Mouse (Mus musculus) hindbrain, postnatal 0 days (tissue): Measurements from ENCODE around the gene Bpifa5. TPM values are rescaled to one million over a fixed set of nuclear protein-coding genes. Genes with fewer than 3 reads are reported as not detected.

Source experiments
- ATAC-seq: fragments of 200-750 bp; cut with Nextera tagmentation; 2 replicates; pipeline ENCODE4 v1.8.0; 2017; ENCODE audit warnings: mild to moderate bottlenecking, moderate TSS enrichment, moderate library complexity
- DNase-seq: peaks from one replicate; pipeline ENCODE4 v3.0.0-alpha.2; 2015; ENCODE audit warnings: low spot score
- H3K27ac ChIP-seq: fragments of 300-500 bp; sonication (generic); 2 replicates; pipeline ENCODE4 v1.5.1; 2014; ENCODE audit warnings: mild to moderate bottlenecking
- H3K27me3 ChIP-seq: fragments of 300-500 bp; sonication (generic); 2 replicates; pipeline ENCODE4 v1.6.1; 2014; ENCODE audit warnings: low read length, mixed read lengths; ENCODE audit not compliant: insufficient read depth
- H3K36me3 ChIP-seq: fragments of 300-500 bp; sonication (generic); 2 replicates; pipeline ENCODE4 v1.6.1; 2014; ENCODE audit warnings: low read length, mixed read lengths; ENCODE audit not compliant: insufficient read depth
- H3K4me1 ChIP-seq: fragments of 300-500 bp; sonication (generic); 2 replicates; pipeline ENCODE4 v1.6.1; 2014; ENCODE audit warnings: antibody characterized with exemption, low read length, mixed read lengths; ENCODE audit not compliant: insufficient read depth
- H3K4me2 ChIP-seq: fragments of 300-500 bp; sonication (generic); 2 replicates; pipeline ENCODE4 v1.6.1; 2014; ENCODE audit warnings: low read depth, mild to moderate bottlenecking, low read length, moderate library complexity, mixed read lengths
- H3K4me3 ChIP-seq: fragments of 300-500 bp; sonication (generic); 2 replicates; pipeline ENCODE4 v1.5.1; 2014; ENCODE audit warnings: low read length
- H3K9ac ChIP-seq: fragments of 300-500 bp; sonication (generic); replicated peaks from 2 replicates; pipeline ENCODE4 v1.6.1; 2014; ENCODE audit warnings: mild to moderate bottlenecking, low read length, moderate library complexity, mixed read lengths
- H3K9me3 ChIP-seq: fragments of 300-500 bp; sonication (generic); 2 replicates; pipeline ENCODE4 v1.6.1; 2016; ENCODE audit warnings: low read length, mixed read lengths
- CTCF ChIP-seq: IDR thresholded peaks from 2 replicates; pipeline ENCODE4 v1.5.1; 2016; ENCODE audit warnings: antibody characterized with exemption, control low read depth, low read depth
- WGBS: fragments of 180-500 bp; shearing (Covaris S2); extraction: QIAGEN DNeasy Blood & Tissue Kit; methylation state at CpG from one replicate; pipeline ENCODE4 v1.1.7; 2014; 5-methylcytosine and 5-hydroxymethylcytosine counted together
- polyA plus RNA-seq: library from polyadenylated mRNA; unstranded; fragments of >200 nt; fragmentation: Nextera tagmentation; extraction: Ambion mirVana; gene quantifications from 2 replicates; pipeline ENCODE4 v1.2.1, GENCODE M21; 2015
- total RNA-seq: library from RNA; depleted of rRNA; stranded (reverse); fragments of >200 nt; gene quantifications from 2 replicates; pipeline ENCODE4 v1.2.3, GENCODE M21; 2014; rRNA removed

Bpifa5 gene
- total and polyA plus RNA-seq, 2 experiments from 2014 or later = not detected

DNA sequence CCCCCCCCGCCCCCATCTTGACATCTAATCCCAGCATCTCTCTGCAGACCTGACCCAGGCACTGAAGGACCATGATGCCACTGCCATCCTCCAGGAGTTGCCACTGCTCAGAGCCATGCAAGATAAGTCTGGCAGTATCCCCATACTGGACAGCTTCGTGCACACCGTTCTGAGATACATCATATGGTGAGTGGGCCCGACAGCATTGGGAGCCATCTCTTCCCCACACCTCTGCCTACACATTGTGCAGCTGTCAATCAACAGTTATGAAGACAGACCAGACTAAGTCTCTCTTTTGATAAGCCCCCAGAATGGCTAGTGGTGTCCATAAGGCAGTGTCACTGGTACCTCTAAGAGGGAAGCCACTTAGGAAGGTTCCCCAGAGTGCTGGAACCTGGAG lies 42.2 kb downstream of the Bpifa5 start:
- no peak overlapping the region for H3K9ac ChIP-seq
- ATAC-seq (no peak), DNase-seq (no peak)
- no peak for TF ChIP-seq CTCF
- no peak overlapping the region for H3K4me3 ChIP-seq
- whole genome bisulfite sequencing = 87% methylated on average over 4 of the region's 4 CpGs
- H3K36me3 ChIP-seq = no peaks in the 10 kb centered on the region
- H3K27ac ChIP-seq = no peak overlapping the region
- H3K4me1 ChIP-seq = no peaks in the 10 kb centered on the region
- H3K27me3 ChIP-seq = no peaks in the 10 kb centered on the region
- H3K4me2 ChIP-seq = no peak overlapping the region
- H3K9me3 ChIP-seq = no peaks in the 10 kb centered on the region

DNA sequence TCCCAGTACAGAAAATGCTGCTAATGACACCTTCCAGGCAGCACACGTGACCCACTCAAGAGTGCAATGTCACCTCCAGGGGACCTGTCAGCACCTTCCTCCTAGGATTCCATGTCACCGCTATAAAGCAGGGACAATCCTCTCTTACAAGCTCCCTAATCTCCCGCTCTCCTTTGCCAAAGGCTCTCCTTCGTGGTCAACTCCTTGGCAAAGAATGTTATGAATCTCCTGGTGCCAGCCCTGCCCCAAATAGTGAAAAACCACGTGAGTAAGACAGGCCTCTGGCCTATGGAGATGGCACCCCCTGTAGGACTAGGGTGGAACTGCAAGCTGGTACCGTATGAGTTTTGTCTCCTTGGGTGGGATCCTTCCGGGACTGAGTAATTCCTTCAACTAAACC lies 44.5 kb downstream of the Bpifa5 start:
- DNase-seq = peak; percentile 44
- Histone ChIP-seq H3K4me2 (no peak overlapping the region), H3K4me3 (no peak overlapping the region), H3K27me3 (no peaks in the 10 kb centered on the region), H3K9me3 (no peaks in the 10 kb centered on the region), H3K36me3 (no peaks in the 10 kb centered on the region), H3K9ac (no peak overlapping the region), H3K27ac (no peak overlapping the region), H3K4me1 (no peaks in the 10 kb centered on the region)
- TF ChIP-seq CTCF = peak; percentile 75
- no peak for ATAC-seq
- WGBS = 66% methylated on average over 7 of the region's 7 CpGs

DNA sequence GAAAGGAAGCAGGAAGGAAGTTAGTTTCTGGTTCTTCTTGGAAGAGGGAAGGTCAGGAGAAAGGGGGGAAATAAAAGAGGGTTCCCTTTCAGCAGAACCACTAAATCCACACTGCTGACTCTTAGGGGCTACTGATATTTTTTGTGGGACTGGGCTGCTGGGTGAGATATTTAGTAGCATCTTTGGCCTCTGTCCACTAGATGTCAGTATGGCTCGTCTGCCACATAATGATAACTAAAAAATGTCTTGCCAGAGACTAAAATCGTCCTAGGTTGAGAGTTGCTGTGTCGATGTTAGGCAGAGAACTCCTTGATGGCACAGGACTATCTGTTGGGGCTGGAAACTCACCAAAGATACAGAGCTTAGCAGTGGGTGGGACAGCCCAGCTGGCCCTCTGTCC lies 46.7 kb downstream of the Bpifa5 start:
- Histone ChIP-seq H3K36me3 (no peaks in the 10 kb centered on the region), H3K9ac (no peak overlapping the region), H3K27ac (no peak overlapping the region), H3K4me3 (no peak overlapping the region), H3K9me3 (no peaks in the 10 kb centered on the region), H3K4me1 (no peaks in the 10 kb centered on the region), H3K27me3 (no peaks in the 10 kb centered on the region), H3K4me2 (no peak overlapping the region)
- ATAC-seq (peak; percentile 14; the same call in 1 of the 2 replicates), DNase-seq (peak; percentile 78)
- 12% methylated on average over 3 of the region's 3 CpGs for WGBS
- TF ChIP-seq CTCF = peak; percentile 79

DNA sequence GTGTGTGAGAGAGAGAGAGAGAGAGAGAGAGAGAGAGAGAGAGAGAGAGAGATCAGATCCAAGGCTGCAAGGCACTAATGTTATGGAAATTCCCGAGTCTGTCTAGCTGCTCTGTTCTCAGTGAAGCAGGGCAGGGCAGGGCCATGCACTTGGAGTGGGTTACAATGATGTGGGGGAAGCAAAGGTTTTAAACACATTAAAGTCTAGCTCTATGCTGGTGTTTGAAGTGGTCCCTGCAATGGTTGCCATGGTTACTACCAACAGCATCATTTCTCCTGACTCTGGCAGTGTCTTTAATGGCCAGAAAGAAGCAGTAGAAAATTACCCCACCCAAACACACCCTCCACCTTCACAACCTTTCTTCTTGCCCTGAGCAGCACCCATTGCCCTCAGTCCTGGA lies 48.7 kb downstream of the Bpifa5 start:
- no peaks in the 10 kb centered on the region for H3K36me3 ChIP-seq
- DNase-seq = peak; percentile 39
- no peaks in the 10 kb centered on the region for H3K27me3 ChIP-seq
- no peaks in the 10 kb centered on the region for H3K9me3 ChIP-seq
- no peak overlapping the region for H3K9ac ChIP-seq
- TF ChIP-seq CTCF = no peak
- ATAC-seq = peak; percentile 45; the same call in 1 of the 2 replicates
- no peak overlapping the region for H3K4me3 ChIP-seq
- no peak overlapping the region for H3K27ac ChIP-seq
- H3K4me2 ChIP-seq = no peak overlapping the region
- H3K4me1 ChIP-seq = no peaks in the 10 kb centered on the region
- WGBS = 23% methylated on average over 1 of the region's 1 CpGs

DNA sequence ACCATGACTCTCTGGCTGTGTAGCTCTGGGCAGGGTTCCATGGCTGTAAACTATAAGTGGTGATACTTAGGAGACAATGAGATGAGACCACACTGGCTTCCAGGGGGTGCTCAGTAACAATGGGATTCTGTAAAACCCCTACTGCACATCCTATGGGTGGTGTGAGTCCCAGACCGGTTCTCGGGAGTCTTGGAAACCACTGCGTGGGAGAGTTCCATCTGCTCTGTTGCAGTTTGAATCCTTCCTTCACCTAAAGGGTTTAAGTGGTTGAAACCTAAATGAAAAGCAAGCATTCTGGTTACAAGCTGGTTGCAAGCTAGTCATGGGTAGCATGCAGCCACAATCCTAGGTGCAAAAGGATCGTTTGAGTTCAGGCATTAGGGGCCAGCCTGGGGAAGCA lies 49.5 kb downstream of the Bpifa5 start:
- Histone ChIP-seq H3K27me3 (no peaks in the 10 kb centered on the region), H3K9me3 (no peaks in the 10 kb centered on the region), H3K4me3 (no peak overlapping the region), H3K36me3 (no peaks in the 10 kb centered on the region), H3K4me1 (no peaks in the 10 kb centered on the region), H3K9ac (no peak overlapping the region), H3K4me2 (no peak overlapping the region), H3K27ac (no peak overlapping the region)
- DNase-seq (no peak), ATAC-seq (no peak)
- no peak for TF ChIP-seq CTCF
- WGBS = 85% methylated on average over 4 of the region's 4 CpGs

DNA sequence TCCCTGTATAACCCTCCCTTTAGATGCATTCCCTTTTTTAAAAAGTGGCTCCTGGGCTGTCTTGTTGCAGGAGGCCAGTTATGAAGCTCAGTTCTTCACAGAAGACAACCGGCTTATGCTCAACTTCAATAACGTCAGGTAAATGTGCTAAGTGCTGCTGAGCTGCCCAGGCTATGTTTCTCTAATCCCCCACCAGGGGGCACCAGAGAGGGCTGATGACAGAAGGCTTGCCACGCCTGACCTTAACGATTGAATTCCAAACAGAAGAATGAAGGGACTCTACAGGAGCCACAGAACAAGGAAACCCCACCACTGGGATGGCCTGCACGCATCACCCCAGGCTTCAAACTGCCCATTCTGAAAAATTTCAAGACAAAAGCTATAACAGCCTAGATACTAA lies 52.8 kb downstream of the Bpifa5 start:
- Histone ChIP-seq H3K9me3 (no peaks in the 10 kb centered on the region), H3K27ac (no peak overlapping the region), H3K4me2 (no peak overlapping the region), H3K27me3 (no peaks in the 10 kb centered on the region), H3K4me1 (no peaks in the 10 kb centered on the region), H3K4me3 (no peak overlapping the region), H3K36me3 (no peaks in the 10 kb centered on the region), H3K9ac (no peak overlapping the region)
- TF ChIP-seq CTCF = peak; percentile 87
- DNase-seq (peak; percentile 79), ATAC-seq (no peak)
- WGBS = 20% methylated on average over 5 of the region's 5 CpGs

Other genes with a start within 250 kb of the Bpifa5 start
- not detected in 2 replicates for gene Bpifb3, start 244.4 kb upstream of the Bpifa5 start, total RNA-seq
- gene Bpifb3, start 244.4 kb upstream of the Bpifa5 start, polyA plus RNA-seq = not detected in 2 replicates
- not detected in 2 replicates for gene Bpifb4, start 224.4 kb upstream of the Bpifa5 start, total RNA-seq
- 0.16 TPM in 1 of 2 replicates, not detected in the other for gene Bpifb4, start 224.4 kb upstream of the Bpifa5 start, polyA plus RNA-seq
- not detected in 2 replicates for gene Bpifa6, start 187.7 kb upstream of the Bpifa5 start, total RNA-seq
- not detected in 2 replicates for gene Bpifa6, start 187.7 kb upstream of the Bpifa5 start, polyA plus RNA-seq
- 0.86 TPM in 1 of 2 replicates, not detected in the other for gene Bpifa2, start 154.3 kb upstream of the Bpifa5 start, total RNA-seq
- gene Bpifa2, start 154.3 kb upstream of the Bpifa5 start, polyA plus RNA-seq = not detected in 2 replicates
- not detected in 2 replicates for gene Bpifa3, start 32.3 kb upstream of the Bpifa5 start, total RNA-seq
- gene Bpifa3, start 32.3 kb upstream of the Bpifa5 start, polyA plus RNA-seq = not detected in 2 replicates
- 3.4 TPM in 1 of 2 replicates, not detected in the other for gene Bpifa1, start 19.7 kb upstream of the Bpifa5 start, total RNA-seq
- gene Bpifa1, start 19.7 kb upstream of the Bpifa5 start, polyA plus RNA-seq = 0.54 and 0.86 TPM in 2 replicates
- gene Bpifb1, start 28.2 kb downstream of the Bpifa5 start, total RNA-seq = 0.10 TPM in 1 of 2 replicates, not detected in the other
- gene Bpifb1, start 28.2 kb downstream of the Bpifa5 start, polyA plus RNA-seq = 0.26 and 0.35 TPM in 2 replicates
- 0.29 TPM in 1 of 2 replicates, not detected in the other for gene Bpifb5, start 61.1 kb downstream of the Bpifa5 start, total RNA-seq
- gene Bpifb5, start 61.1 kb downstream of the Bpifa5 start, polyA plus RNA-seq = 0.34 and 0.35 TPM in 2 replicates
- gene Bpifb9a, start 95.2 kb downstream of the Bpifa5 start, total RNA-seq = not detected in 2 replicates
- gene Bpifb9a, start 95.2 kb downstream of the Bpifa5 start, polyA plus RNA-seq = 0.44 TPM in 1 of 2 replicates, not detected in the other
- gene Bpifb9b, start 144.6 kb downstream of the Bpifa5 start, total RNA-seq = 0.11 and 0.68 TPM in 2 replicates
- gene Bpifb9b, start 144.6 kb downstream of the Bpifa5 start, polyA plus RNA-seq = 0.16 and 0.29 TPM in 2 replicates
- gene Cdk5rap1, start 210.4 kb downstream of the Bpifa5 start, total RNA-seq = 9.6 and 13.2 TPM in 2 replicates
- 5.0 and 6.6 TPM in 2 replicates for gene Cdk5rap1, start 210.4 kb downstream of the Bpifa5 start, polyA plus RNA-seq
- gene Snta1, start 245.5 kb downstream of the Bpifa5 start, total RNA-seq = 40.4 and 41.1 TPM in 2 replicates
- 20.0 and 20.1 TPM in 2 replicates for gene Snta1, start 245.5 kb downstream of the Bpifa5 start, polyA plus RNA-seq